Mouse (Mus musculus) testis, adult 2 months (tissue): Measurements from ENCODE around the gene Mier3. TPM values are rescaled to one million over a fixed set of nuclear protein-coding genes. Genes with fewer than 3 reads are reported as not detected.

Experiments
- H3K27ac ChIP-seq: fragments of 200-500 bp; 2 replicates; pipeline ENCODE4 v1.5.1; 2012; ENCODE audit warnings: low read depth, low read length; ENCODE audit not compliant: control insufficient read depth, insufficient read depth
- H3K27me3 ChIP-seq: fragments of 200-500 bp; 2 replicates; pipeline ENCODE4 v1.6.1; 2012; ENCODE audit warnings: mild to moderate bottlenecking, low read length, moderate library complexity; ENCODE audit not compliant: control insufficient read depth, insufficient read depth
- H3K36me3 ChIP-seq: fragments of 200-500 bp; 2 replicates; pipeline ENCODE4 v1.6.1; 2012; ENCODE audit warnings: mild to moderate bottlenecking, low read length; ENCODE audit not compliant: control insufficient read depth, insufficient read depth
- H3K4me1 ChIP-seq: fragments of 200-500 bp; 2 replicates; pipeline ENCODE4 v1.6.1; 2012; ENCODE audit warnings: low read length; ENCODE audit not compliant: control insufficient read depth, insufficient read depth
- H3K4me3 ChIP-seq: fragments of 200-500 bp; 2 replicates; pipeline ENCODE4 v1.5.1; 2012; ENCODE audit warnings: low read depth, mild to moderate bottlenecking, low read length, moderate library complexity, mixed read lengths; ENCODE audit not compliant: control insufficient read depth
- CTCF ChIP-seq: fragments of 200-500 bp; IDR thresholded peaks from 2 replicates; pipeline ENCODE4 v1.5.1; 2012; ENCODE audit warnings: low read depth, mild to moderate bottlenecking, inconsistent platforms, low read length, moderate library complexity; ENCODE audit not compliant: control insufficient read depth, insufficient read depth, insufficient replicate concordance
- POLR2A ChIP-seq: fragments of 200-500 bp; IDR thresholded peaks from 2 replicates; pipeline ENCODE4 v1.6.1; 2012; ENCODE audit warnings: low read depth, mild to moderate bottlenecking, inconsistent platforms, low read length, moderate library complexity; ENCODE audit not compliant: control insufficient read depth
- polyA plus RNA-seq: library from polyadenylated mRNA; depleted of rRNA; stranded (reverse); fragments of >200 nt; gene quantifications from 2 replicates; pipeline ENCODE4 v1.2.3, GENCODE M21; 2012; rRNA removed

Mier3 gene
- polyA plus RNA-seq, 1 experiment, result 23.9 TPM

- no peaks in the 10 kb centered on the region for H3K36me3 ChIP-seq
- no peaks in the 10 kb centered on the region for H3K4me1 ChIP-seq
- H3K27ac ChIP-seq, result no peak overlapping the region
- no peak overlapping the region for H3K4me3 ChIP-seq
- TF ChIP-seq POLR2A (no peak), CTCF (no peak)
- H3K27me3 ChIP-seq, result no peaks in the 10 kb centered on the region
Observed at GRCm38 (mm10) chr13:111762526-111762925, 81.7 kb downstream of the Mier3 start.

Other genes with a start within 250 kb of the Mier3 start
- 24.0 and 29.9 TPM in 2 replicates for gene Gpbp1, start 190.9 kb upstream of the Mier3 start, polyA plus RNA-seq
- gene Gm49496, start 131.0 kb upstream of the Mier3 start, polyA plus RNA-seq, result not detected in 2 replicates
- gene Gm10198, start 88.2 kb upstream of the Mier3 start, polyA plus RNA-seq, result not detected in 2 replicates
- gene Map3k1, start 128.0 kb downstream of the Mier3 start, polyA plus RNA-seq, result 4.1 and 5.2 TPM in 2 replicates